Mouse (Mus musculus) cerebellum, adult 11-12 months (tissue): Measurements from ENCODE around the gene Ndufs2.
"Not testable (repeated sequence)": the region's sequence is repeated elsewhere in the genome, so short reads cannot be mapped to it uniquely, and the experiment has no call there.

ENCODE experiments used
- DNase-seq: peaks from one replicate; pipeline ENCODE4 v3.0.0; 2022

Gene Ndufs2

DNA sequence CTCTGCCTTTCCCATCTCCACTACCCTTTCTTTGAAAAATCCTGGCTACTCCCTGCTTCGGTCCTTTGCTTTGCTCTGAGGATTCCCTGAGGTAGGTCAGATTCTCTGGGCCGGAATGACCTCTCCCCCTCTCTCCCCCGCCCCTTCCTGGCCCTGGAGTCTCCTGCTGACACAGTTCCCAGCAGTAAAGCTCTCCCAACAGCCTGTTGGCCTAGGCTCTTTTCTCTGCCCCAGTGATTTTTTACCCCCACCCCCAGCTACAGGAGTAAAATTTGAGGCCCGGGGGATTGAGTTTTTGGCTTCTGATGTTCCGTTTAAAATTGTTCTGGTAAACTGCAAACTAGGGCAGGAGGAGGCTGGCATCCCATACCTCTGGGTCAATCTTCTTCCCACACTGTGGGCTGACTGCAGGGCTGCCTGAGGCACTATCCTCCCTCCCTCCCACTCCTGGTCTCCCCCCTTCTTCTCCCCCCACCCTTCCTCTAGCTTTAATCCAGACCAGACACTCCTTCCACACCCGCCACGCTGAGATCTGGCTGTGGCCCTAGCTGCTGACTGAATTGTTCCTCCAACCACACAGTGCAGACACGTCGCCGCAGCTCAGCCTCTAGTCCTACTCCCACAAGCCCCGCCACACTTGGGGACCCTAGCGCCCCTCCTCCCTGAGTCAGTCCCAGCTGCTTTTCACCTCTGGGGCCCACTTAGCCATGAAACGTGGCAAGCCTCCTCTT is 571 bp upstream of the Ndufs2 start:
- no peak for DNase-seq

DNA sequence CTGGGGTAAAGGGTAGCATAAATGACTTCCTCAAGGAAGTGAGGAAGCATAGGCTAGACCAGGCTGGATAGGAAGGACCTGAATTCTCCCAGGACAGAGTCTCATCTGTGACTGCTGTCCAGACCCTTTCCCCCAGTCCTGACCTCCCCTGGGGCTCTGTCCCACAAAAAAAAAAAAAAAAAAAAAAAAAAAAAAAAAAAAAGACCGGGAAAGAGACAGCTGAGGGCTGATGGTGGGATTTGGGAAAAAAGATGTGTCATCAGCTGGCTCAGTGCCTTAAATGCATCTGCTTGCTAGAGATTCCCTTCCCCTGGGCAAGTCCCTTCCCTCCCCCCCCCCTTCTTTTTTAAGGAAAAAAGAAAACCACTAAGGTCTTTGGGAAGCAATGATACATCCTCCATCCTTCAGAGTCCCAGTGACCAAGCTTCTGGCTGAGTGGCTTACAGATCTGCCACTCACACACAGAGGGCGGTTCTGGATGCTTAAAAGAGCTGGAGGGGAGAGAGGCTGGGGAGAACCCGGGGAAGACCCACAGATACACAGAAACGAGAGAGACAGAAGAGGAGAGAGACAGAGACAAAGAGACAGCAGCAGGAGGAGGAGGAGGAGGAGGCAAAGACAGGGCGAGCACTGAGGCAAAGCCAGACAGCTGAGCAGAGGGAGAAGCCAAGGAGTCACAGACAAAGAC is 1.1 kb downstream of the Ndufs2 start, which contains the start of gene Adamts4:
Adamts4 (plus strand) TSS at position 509 of the 688 bp plus-strand sequence.
- DNase-seq, result no peak

- DNase-seq, result no peak
Observed at GRCm38 (mm10) chr1:171248386-171249226, 2.6 kb downstream of the Ndufs2 start.

GRCm38 (mm10) chr1:171247916-171248315 is 3.3 kb downstream of the Ndufs2 start:
- DNase-seq, result no peak

DNA sequence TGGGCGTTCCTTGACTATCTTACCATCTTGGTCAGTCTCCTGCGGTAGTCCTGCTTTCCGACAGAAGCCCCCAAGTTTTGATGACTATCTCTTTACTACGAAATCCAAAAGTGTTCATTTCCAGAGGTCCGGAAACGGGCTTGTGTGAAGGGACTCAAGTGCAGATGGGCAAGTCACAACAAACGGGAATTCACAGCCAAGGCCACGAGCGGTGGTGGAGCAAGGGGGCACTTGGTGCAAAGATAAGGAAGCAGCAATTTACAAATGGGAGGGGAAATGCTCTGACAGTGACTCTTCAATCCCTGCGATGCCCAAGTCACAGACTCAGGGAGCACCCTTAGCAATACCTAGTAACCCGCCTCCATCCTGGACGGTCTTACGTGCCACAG is 3.7 kb downstream of the Ndufs2 start:
- peak; percentile 56 for DNase-seq

GRCm38 (mm10) chr1:171246709-171247452 is 4.3 kb downstream of the Ndufs2 start:
- peak; percentile 98 for DNase-seq

GRCm38 (mm10) chr1:171245353-171245752 is 5.8 kb downstream of the Ndufs2 start:
- DNase-seq, result no peak

DNA sequence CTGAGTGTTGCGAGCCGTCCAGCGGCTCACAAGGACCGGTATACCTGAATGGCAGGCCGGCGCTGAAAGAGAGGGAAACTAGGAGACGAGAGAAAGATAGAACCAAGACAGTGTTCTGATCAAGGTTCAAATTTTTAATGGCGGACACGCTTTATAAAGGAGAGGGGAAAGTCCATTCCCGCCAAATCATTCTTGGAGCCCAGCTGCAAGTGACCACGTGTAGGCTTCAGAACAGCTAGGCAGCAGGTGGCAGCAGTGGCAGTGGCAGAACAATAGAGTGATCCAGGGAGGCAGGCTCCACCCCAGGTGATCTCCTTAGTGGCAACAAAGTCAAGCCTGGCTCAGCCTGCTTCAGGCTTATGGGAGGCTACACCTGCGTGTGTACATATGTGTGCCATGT is 9.2 kb downstream of the Ndufs2 start:
- DNase-seq, result not testable (repeated sequence)

DNA sequence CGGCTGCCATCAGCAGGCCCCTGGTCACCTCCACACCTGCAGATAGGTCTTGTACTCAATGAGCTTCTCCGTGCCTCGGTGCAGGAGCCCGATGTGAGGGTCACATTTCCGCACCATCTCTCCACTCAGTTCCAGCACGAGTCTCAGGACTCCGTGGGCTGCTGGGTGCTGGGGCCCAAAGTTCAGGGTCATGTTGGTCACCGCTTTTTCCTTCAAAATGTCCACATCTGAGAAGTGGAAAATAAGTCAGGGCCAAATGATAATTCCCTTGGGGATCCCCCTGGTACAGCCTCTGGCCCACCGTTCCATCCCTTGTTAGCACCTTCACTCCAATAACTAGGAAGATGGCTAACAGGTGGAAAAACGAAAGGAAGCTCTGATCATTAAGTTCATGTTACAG is 10.3 kb downstream of the Ndufs2 start:
- DNase-seq, result no peak

- no peak for DNase-seq
Observed at GRCm38 (mm10) chr1:171239992-171240744, 11.0 kb downstream of the Ndufs2 start.

DNA sequence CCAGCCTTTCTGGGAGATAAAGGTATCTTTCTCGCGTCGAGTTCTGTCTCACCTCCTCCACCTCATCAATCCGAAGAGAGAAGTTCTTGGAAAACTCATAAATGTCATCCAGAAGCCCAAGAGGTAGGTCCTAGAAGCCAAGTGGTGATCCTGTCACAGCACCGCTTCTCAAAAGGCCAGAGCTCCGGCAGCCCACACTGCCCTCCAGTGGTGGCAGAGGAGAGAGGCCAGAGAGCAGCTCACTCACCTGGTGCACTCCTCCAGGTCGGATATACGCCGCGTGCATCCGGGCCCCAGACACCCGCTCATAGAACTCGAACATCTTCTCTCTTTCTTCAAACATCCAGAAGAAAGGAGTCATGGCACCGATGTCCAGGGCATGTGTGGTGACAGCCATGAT is 12.7 kb downstream of the Ndufs2 start:
- DNase-seq, result no peak

DNA sequence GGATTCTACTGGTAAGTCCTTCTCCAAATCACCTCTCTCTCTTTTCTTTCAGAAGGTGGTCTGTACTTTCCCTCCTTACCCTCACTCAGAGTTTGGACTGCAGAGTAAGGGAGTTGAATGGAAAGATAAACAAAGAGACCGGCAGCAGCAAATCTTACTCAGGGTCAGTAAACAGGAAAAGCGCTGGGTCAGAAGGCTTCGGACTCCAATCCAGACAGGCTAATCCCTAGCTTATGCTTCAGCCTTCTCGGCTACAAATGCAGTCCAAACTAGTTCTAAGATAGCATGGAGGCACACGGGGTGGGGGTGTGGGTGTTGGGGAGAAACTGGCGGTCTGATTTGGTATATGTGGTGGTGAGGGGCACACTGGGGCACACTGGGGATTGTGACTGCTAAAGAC is 13.8 kb downstream of the Ndufs2 start:
- DNase-seq, result no peak

DNA sequence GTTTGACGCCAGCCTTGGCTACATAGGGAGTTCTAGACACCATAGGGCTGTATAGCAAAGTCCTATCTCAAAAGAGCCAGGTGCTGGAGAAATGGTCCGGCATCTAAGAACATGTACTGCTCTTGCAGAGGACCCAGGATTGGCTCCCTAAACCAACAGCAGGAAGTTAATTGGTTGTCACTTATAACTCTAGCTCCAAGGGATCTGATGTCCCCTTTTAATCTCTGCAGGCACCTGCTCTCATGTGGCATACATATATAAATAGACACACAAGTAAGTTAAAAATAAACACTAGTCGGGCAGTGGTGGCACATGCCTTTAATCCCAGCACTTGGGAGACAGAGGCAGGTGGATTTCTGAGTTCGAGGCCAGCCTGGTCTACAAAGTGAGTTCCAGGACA is 15.4 kb downstream of the Ndufs2 start:
- no peak for DNase-seq

DNA sequence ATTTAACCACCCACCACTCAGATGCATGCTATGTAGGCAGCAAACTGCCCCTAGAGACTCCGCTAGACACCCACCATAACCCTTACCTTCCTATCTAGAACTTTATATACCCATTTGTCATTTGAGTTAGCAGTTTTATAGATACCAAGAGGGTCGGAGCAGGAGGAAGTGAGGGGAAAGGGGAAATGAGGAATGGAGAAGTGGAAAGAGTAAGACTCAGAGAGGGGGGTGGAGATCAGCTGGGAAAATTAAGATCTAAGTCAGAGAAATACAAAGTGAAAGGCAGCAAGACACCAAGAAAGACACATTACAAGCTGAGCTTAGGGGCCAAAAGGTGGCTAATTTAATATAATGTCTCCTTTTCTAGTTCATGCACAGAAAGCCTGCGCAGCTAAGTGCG is 16.6 kb downstream of the Ndufs2 start:
- DNase-seq, result no peak

DNA sequence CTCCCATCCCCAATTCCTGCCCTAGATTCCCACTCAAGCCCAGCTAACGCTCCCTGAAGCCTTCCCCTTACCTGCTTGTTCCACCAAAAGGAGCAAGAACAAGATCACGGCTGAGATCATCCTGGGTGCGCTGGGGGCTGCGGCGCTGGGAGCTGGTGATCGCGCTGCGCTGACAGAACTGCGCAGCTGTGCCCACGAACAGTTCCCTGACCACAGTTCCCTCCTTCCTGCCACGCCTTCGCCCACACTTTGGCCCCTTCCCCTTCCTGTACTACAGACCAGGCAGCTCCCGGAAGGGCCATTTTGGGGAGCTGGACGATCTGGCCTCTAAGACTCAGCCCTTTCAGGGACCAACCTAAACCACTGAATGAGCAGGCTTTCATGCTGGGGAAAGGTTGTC is 17.1 kb downstream of the Ndufs2 start, which contains the start of gene Fcer1g:
Fcer1g (minus strand) TSS at position 240 of the 400 bp plus-strand sequence.
- no peak for DNase-seq

DNA sequence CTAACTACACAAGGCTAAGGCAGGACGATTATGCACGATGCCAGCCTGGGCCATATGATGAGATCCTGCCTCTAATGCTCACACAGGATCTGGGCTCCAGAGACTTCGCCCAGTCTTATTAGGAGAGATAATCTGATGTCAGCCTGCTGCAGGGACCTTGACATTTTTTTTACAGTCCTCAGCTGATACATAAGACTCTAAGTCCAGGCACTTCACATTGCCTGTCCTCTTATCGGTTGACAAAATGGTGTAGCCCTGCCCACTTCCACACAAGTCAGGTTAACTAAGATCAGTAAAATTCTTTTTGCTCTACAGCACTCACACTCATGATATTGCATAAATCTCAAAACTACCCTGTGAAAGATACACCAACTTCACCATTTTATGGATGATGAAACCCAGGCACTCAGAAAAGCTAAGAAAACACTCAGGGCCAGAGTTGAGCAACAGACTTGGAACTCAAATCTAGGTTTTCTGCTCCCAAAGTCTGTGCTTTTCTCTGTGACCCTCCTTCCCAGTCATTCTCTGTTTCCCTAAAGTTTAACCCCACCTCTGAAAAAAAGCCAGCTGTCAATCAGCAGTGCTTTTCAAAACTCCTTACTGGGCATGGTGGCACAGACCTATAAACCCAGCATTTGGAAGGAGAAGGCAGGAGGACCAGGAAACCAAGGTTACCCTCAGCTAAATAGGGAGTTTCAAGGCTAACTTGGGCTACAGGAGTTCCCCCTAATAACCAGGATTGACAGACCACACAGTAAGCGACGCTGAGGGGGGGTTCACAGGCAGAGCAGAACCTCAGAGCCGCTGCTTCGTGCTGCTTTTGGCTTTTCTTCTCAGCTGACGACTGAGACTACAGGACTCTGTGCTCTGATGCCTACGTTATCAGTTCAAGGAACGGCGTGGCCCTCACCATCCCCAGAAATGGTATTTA is 18.1 kb downstream of the Ndufs2 start:
- no peak for DNase-seq

DNA sequence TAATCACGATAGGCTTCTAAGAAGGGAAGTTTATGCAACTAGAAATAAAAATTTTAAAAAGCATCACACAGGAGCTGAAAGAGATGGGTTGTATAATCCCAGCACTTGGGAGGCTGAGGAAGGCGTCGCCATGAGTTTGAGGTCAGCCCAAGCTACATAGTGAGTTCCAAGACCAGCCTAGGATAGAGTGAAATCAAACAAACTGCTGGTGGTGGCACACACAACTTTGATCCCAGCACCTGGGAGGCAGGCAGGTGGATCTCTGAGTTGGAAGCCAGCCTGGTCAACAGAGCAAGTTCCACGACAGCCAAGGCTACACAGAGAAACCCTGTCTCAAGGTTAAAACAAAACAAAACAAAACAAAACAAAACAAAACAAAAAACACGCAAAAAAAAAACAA is 18.8 kb downstream of the Ndufs2 start:
- no peak for DNase-seq

- no peak for DNase-seq
Observed at GRCm38 (mm10) chr1:171231844-171232243, 19.3 kb downstream of the Ndufs2 start.

GRCm38 (mm10) chr1:171230215-171230614 is 21.0 kb downstream of the Ndufs2 start:
- DNase-seq, result no peak

GRCm38 (mm10) chr1:171229750-171230149 is 21.4 kb downstream of the Ndufs2 start:
- DNase-seq, result no peak

GRCm38 (mm10) chr1:171227879-171228278 is 23.3 kb downstream of the Ndufs2 start:
- DNase-seq, result no peak
